Mouse (Mus musculus) kidney, postnatal 25 days (tissue): ENCODE data around the gene Prdm2.
A peak's percentile ranks its signal among the peaks of the same experiment; 100 is the strongest.

ENCODE experiments used
- DNase-seq, 2 experiments: peaks; one replicate each; pipeline ENCODE4 v3.0.0; 2021; ENCODE audit warnings: mixed read lengths in 2 of 2

Prdm2 gene

GRCm38 (mm10) chr4:143212341-143213174 is at the start of gene Prdm2:
TSS of gene Prdm2 (minus strand) at chr4:143212995.
- peak; percentile 64 to 81 for DNase-seq

- DNase-seq = no peak
Observed at GRCm38 (mm10) chr4:143259718-143260349, 47.0 kb upstream of the Prdm2 start.

GRCm38 (mm10) chr4:143258517-143258916 is 45.7 kb upstream of the Prdm2 start:
- DNase-seq = peak; percentile 52 to 54

GRCm38 (mm10) chr4:143257971-143258370 is 45.2 kb upstream of the Prdm2 start:
- DNase-seq = no peak

- no peak for DNase-seq
Observed at GRCm38 (mm10) chr4:143255541-143255940, 42.7 kb upstream of the Prdm2 start.

- DNase-seq = no peak
Observed at GRCm38 (mm10) chr4:143253356-143253755, 40.6 kb upstream of the Prdm2 start.

- DNase-seq = peak in 1 of 2 experiments; percentile 17
Observed at GRCm38 (mm10) chr4:143248050-143248449, 35.3 kb upstream of the Prdm2 start.

- DNase-seq = no peak
Observed at GRCm38 (mm10) chr4:143241294-143241693, 28.5 kb upstream of the Prdm2 start.

- DNase-seq = no peak
Observed at GRCm38 (mm10) chr4:143239615-143240201, 26.9 kb upstream of the Prdm2 start.

GRCm38 (mm10) chr4:143239117-143239516 is 26.3 kb upstream of the Prdm2 start:
- no peak for DNase-seq

GRCm38 (mm10) chr4:143238241-143239031 is 25.6 kb upstream of the Prdm2 start:
- DNase-seq = peak; percentile 48 to 61

- no peak for DNase-seq
Observed at GRCm38 (mm10) chr4:143231790-143232422, 19.1 kb upstream of the Prdm2 start.

- DNase-seq = no peak
Observed at GRCm38 (mm10) chr4:143231110-143231509, 18.3 kb upstream of the Prdm2 start.

- DNase-seq = peak in 1 of 2 experiments; percentile 37
Observed at GRCm38 (mm10) chr4:143227976-143228375, 15.2 kb upstream of the Prdm2 start.

- no peak for DNase-seq
Observed at GRCm38 (mm10) chr4:143225886-143226285, 13.1 kb upstream of the Prdm2 start.

GRCm38 (mm10) chr4:143219316-143219751 is 6.5 kb upstream of the Prdm2 start:
- DNase-seq = no peak

GRCm38 (mm10) chr4:143218858-143219257 is 6.1 kb upstream of the Prdm2 start:
- no peak for DNase-seq

GRCm38 (mm10) chr4:143217189-143217588 is 4.4 kb upstream of the Prdm2 start:
- no peak for DNase-seq

GRCm38 (mm10) chr4:143214221-143214797 is 1.5 kb upstream of the Prdm2 start:
- no peak for DNase-seq

GRCm38 (mm10) chr4:143213571-143213970 is 776 bp upstream of the Prdm2 start:
- no peak for DNase-seq

- DNase-seq = no peak
Observed at GRCm38 (mm10) chr4:143213175-143213479, 332 bp upstream of the Prdm2 start.
